Mouse (Mus musculus): ENCODE results near the gene Urah.

GRCm38 (mm10) chr7:140844905-140845665, 10.3 kb downstream of the Urah start, which contains the start of gene Scgb1c1:
- peak; percentile 96 for TF ChIP-seq CTCF (IDR thresholded peaks at IDR 0.05; ENCODE audit: low read depth)
- no peak for TF ChIP-seq EP300 (IDR thresholded peaks at IDR 0.05; ENCODE audit: low read depth)

All from liver, postnatal 0 days (tissue).